Mouse (Mus musculus) CH12.LX (cell line): ENCODE measurements at regions not wholly inside any gene's neighbourhood (a gene's known extent, or its start where the extent isn't known, plus 50 kb on each side); places are given as distances from the start of the nearest gene placed in this dataset.

ENCODE experiments used
- DNase-seq: peaks from one replicate; pipeline ENCODE4 v3.0.0-alpha.2; 2013; ENCODE audit errors: extremely low read depth
- H3K27ac ChIP-seq: 2 replicates; pipeline ENCODE4 v1.5.1; 2012; ENCODE audit warnings: low read depth, mild to moderate bottlenecking, control low read depth, moderate library complexity; ENCODE audit not compliant: insufficient read depth
- H3K27me3 ChIP-seq: replicated peaks from 2 replicates; pipeline ENCODE3; 2012; ENCODE audit warnings: inconsistent platforms
- H3K36me3 ChIP-seq, 2 experiments: replicated peaks in 1 of 2; 2 replicates each; pipeline versions ENCODE3 to v1.6.1; 2012; ENCODE audit warnings: inconsistent platforms in 1 of 2, low read length in 1 of 2, mild to moderate bottlenecking in 1 of 2, mixed read lengths in 1 of 2, moderate library complexity in 1 of 2; ENCODE audit not compliant: control insufficient read depth in 1 of 2, insufficient read depth in 1 of 2
- H3K4me1 ChIP-seq, 2 experiments: 2 replicates each; pipeline ENCODE4 v1.6.1; 2012; ENCODE audit warnings: inconsistent platforms in 1 of 2, moderate library complexity in 1 of 2; ENCODE audit not compliant: insufficient read depth in 2 of 2, control insufficient read depth in 1 of 2
- H3K4me2 ChIP-seq: 2 replicates; pipeline ENCODE4 v1.6.1; 2012; ENCODE audit warnings: low read depth, mild to moderate bottlenecking, control low read depth; ENCODE audit not compliant: poor library complexity, insufficient read depth, severe bottlenecking
- H3K4me3 ChIP-seq, 3 experiments: fragments of 150-350 bp in 1 of 3; sonication (generic) in 1 of 3; replicated peaks in 1 of 3; 2 replicates each; pipeline versions ENCODE3 to v1.5.1; 2011 to 2012; ENCODE audit warnings: low read depth in 2 of 3, low read length in 2 of 3, mild to moderate bottlenecking in 2 of 3, moderate library complexity in 2 of 3, control low read depth in 1 of 3, improper control_type of control experiment in 1 of 3, inconsistent platforms in 1 of 3, mixed read lengths in 1 of 3; ENCODE audit not compliant: poor library complexity in 1 of 3
- H3K79me2 ChIP-seq: replicated peaks from 2 replicates; pipeline ENCODE4 v1.6.1; 2012; ENCODE audit warnings: mild to moderate bottlenecking, moderate library complexity; ENCODE audit not compliant: control insufficient read depth, poor library complexity, insufficient read depth, severe bottlenecking; ENCODE audit errors: extremely low read depth
- H3K9ac ChIP-seq: 2 replicates; pipeline ENCODE4 v1.6.1; 2012; ENCODE audit warnings: low read depth, mild to moderate bottlenecking, control low read depth, moderate library complexity; ENCODE audit not compliant: insufficient read depth
- H3K9me3 ChIP-seq: replicated peaks from 2 replicates; pipeline ENCODE3; 2012; ENCODE audit warnings: low read length, inconsistent platforms, mixed read lengths
- CHD2 ChIP-seq: IDR thresholded peaks from 2 replicates; pipeline ENCODE4 v1.6.1; 2011; ENCODE audit warnings: low read length, improper control_type of control experiment
- CTCF ChIP-seq, 2 experiments: IDR thresholded peaks in 1 of 2; conservative IDR thresholded peaks in 1 of 2; 2 replicates each; pipeline ENCODE4 v1.5.1; 2011 to 2012; ENCODE audit warnings: low read depth in 2 of 2, low read length in 2 of 2, improper control_type of control experiment in 1 of 2, inconsistent platforms in 1 of 2, mild to moderate bottlenecking in 1 of 2, moderate library complexity in 1 of 2
- E2F4 ChIP-seq: IDR thresholded peaks from 2 replicates; pipeline ENCODE4 v1.6.1; 2011; ENCODE audit warnings: low read depth, low read length, improper control_type of control experiment; ENCODE audit not compliant: insufficient replicate concordance
- EP300 ChIP-seq: IDR thresholded peaks from 2 replicates; pipeline ENCODE4 v1.6.1; 2011; ENCODE audit warnings: low read length, improper control_type of control experiment
- GABPA ChIP-seq: IDR thresholded peaks from 2 replicates; pipeline ENCODE4 v1.6.1; 2012; ENCODE audit warnings: low read depth, low read length, improper control_type of control experiment, inconsistent platforms; ENCODE audit not compliant: insufficient replicate concordance
- HCFC1 ChIP-seq: IDR thresholded peaks from 2 replicates; pipeline ENCODE4 v1.6.1; 2012; ENCODE audit warnings: low read depth, mild to moderate bottlenecking, inconsistent platforms, low read length, improper control_type of control experiment
- MAX ChIP-seq: IDR thresholded peaks from 2 replicates; pipeline ENCODE4 v1.6.1; 2011; ENCODE audit warnings: low read length, improper control_type of control experiment
- MYC ChIP-seq: IDR thresholded peaks from 2 replicates; pipeline ENCODE4 v1.6.1; 2011; ENCODE audit warnings: low read depth, mild to moderate bottlenecking, improper control_type of control experiment, low read length
- PAX5 ChIP-seq: IDR thresholded peaks from 2 replicates; pipeline ENCODE4 v1.6.1; 2012; ENCODE audit warnings: low read length, inconsistent platforms, mixed read lengths
- RAD21 ChIP-seq: IDR thresholded peaks from 2 replicates; pipeline ENCODE4 v1.6.1; 2011; ENCODE audit warnings: low read depth, mild to moderate bottlenecking, low read length, improper control_type of control experiment, moderate library complexity
- RCOR1 ChIP-seq: conservative IDR thresholded peaks from 2 replicates; pipeline ENCODE4 v1.6.1; 2012; ENCODE audit warnings: low read depth, mild to moderate bottlenecking, inconsistent platforms, low read length, improper control_type of control experiment
- SIN3A ChIP-seq: IDR thresholded peaks from 2 replicates; pipeline ENCODE4 v1.6.1; 2012; ENCODE audit warnings: low read length, improper control_type of control experiment, inconsistent platforms
- TCF12 ChIP-seq: IDR thresholded peaks from 2 replicates; pipeline ENCODE4 v1.6.1; 2014; ENCODE audit warnings: low read depth, mild to moderate bottlenecking, inconsistent platforms, low read length, improper control_type of control experiment
- UBTF ChIP-seq: IDR thresholded peaks from 2 replicates; pipeline ENCODE4 v1.6.1; 2012; ENCODE audit warnings: low read depth, mild to moderate bottlenecking, inconsistent platforms, low read length, improper control_type of control experiment, moderate library complexity
- USF2 ChIP-seq: conservative IDR thresholded peaks from 2 replicates; pipeline ENCODE4 v1.6.1; 2011; ENCODE audit warnings: low read depth, low read length, improper control_type of control experiment
- ZC3H11A ChIP-seq: IDR thresholded peaks from 2 replicates; pipeline ENCODE4 v1.6.1; 2012; ENCODE audit warnings: low read depth, mild to moderate bottlenecking, inconsistent platforms, low read length, improper control_type of control experiment
- ZKSCAN1 ChIP-seq: IDR thresholded peaks from 2 replicates; pipeline ENCODE4 v1.6.1; 2012; ENCODE audit warnings: low read depth, inconsistent platforms, low read length, improper control_type of control experiment, borderline replicate concordance
- ZMIZ1 ChIP-seq: IDR thresholded peaks from 2 replicates; pipeline ENCODE4 v1.6.1; 2012; ENCODE audit warnings: low read depth, mild to moderate bottlenecking, inconsistent platforms, low read length, improper control_type of control experiment
- ZNF384 ChIP-seq: IDR thresholded peaks from 2 replicates; pipeline ENCODE4 v1.6.1; 2012; ENCODE audit warnings: low read depth, low read length, improper control_type of control experiment, inconsistent platforms
- dilution Hi-C: fragments of 300-500 bp; cut with MboI; formaldehyde crosslinking; loops from 2 replicates; pipeline ENCODE4 v1.14.3; 2020; ENCODE audit warnings: low sequenced_read_pairs; ENCODE audit not compliant: extremely low pct_unique_long_range_greater_than_20kb, extremely low pct_ligation_motif_present
- in situ Hi-C: fragments of 300-500 bp; cut with MboI; formaldehyde crosslinking; loops from 3 replicates; pipeline ENCODE4 v1.14.3; 2019; ENCODE audit warnings: low sequenced_read_pairs, low pct_ligation_motif_present, low pct_unique_long_range_greater_than_20kb, mixed read lengths

- in situ Hi-C loops (no loop called here), dilution Hi-C loops (no loop called here)
- Histone ChIP-seq H3K79me2 (no peaks in the 10 kb centered on the region), H3K4me1 (peaks cover 0 to 8% of the 10 kb centered on the region in 2 experiments; a peak in 3 of 4 replicates), H3K4me2 (no peak overlapping the region), H3K9ac (no peak overlapping the region), H3K36me3 (no peaks in the 10 kb centered on the region), H3K27ac (no peak overlapping the region), H3K27me3 (no peaks in the 10 kb centered on the region), H3K4me3 (no peak overlapping the region), H3K9me3 (no peaks in the 10 kb centered on the region)
- DNase-seq, result no peak
- no peak for TF ChIP-seq SIN3A
- no peak for TF ChIP-seq MYC
- no peak for TF ChIP-seq CHD2
- no peak for TF ChIP-seq MAX
- no peak for TF ChIP-seq CTCF (conservative IDR thresholded peaks at IDR 0.05 in 1 of 2, IDR thresholded peaks at IDR 0.05 in 1 of 2; ENCODE audit: low read depth in 2 of 2, low read length in 2 of 2)
- no peak for TF ChIP-seq USF2
- TF ChIP-seq ZNF384, result no peak
- no peak for TF ChIP-seq ZMIZ1
- TF ChIP-seq RAD21, result no peak
- TF ChIP-seq TCF12, result no peak
- no peak for TF ChIP-seq PAX5
- TF ChIP-seq UBTF, result no peak
- TF ChIP-seq GABPA, result no peak
- no peak for TF ChIP-seq ZC3H11A
- TF ChIP-seq ZKSCAN1, result no peak
- TF ChIP-seq HCFC1, result no peak
- no peak for TF ChIP-seq RCOR1
- no peak for TF ChIP-seq E2F4
Observed at GRCm38 (mm10) chr1:35588939-35589338, 479.3 kb upstream of the Hs6st1 start.

- no peaks in the 10 kb centered on the region for H3K4me1 ChIP-seq
- dilution Hi-C loops (no loop called here), in situ Hi-C loops (no loop called here)
- no peaks in the 10 kb centered on the region for H3K27me3 ChIP-seq
- no peak for DNase-seq
- no peak overlapping the region for H3K9ac ChIP-seq
- H3K27ac ChIP-seq, result no peak overlapping the region
- no peak overlapping the region for H3K4me2 ChIP-seq
- TF ChIP-seq EP300 (no peak), SIN3A (no peak), PAX5 (no peak), ZNF384 (no peak)
- H3K9me3 ChIP-seq, result peaks cover 2% of the 10 kb centered on the region
- H3K36me3 ChIP-seq, result no peaks in the 10 kb centered on the region
- H3K4me3 ChIP-seq, result no peak overlapping the region
- H3K79me2 ChIP-seq, result no peaks in the 10 kb centered on the region
Observed at GRCm38 (mm10) chr1:35600847-35601246, 467.4 kb upstream of the Hs6st1 start.
